Mouse (Mus musculus): ENCODE results near the gene Igsf9. TPM values are rescaled to one million over a fixed set of nuclear protein-coding genes. Genes with fewer than 3 reads are reported as not detected.

Igsf9 gene
- total and polyA plus RNA-seq, 3 experiments, result 0.12 to 0.38 TPM; not detected in 1

DNA sequence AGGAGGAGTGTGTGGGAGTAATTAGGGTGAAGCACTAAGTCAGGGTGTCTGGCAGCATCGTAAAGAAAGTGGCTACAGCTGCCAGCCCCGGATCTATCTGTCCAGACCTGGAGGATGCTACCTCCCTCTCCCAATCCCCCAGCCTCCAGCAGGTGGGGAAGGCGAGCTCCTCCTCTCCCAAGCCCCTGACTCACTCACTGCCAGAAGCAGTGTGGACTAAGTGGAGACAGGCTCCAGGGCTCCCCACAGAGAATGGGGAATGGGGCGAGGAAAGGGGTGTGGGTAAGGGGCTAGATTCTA lies 1.7 kb downstream of the Igsf9 start:
- Histone ChIP-seq H3K9me3 (replicated peaks; ENCODE audit: insufficient read depth, low read length) (no peaks in the 10 kb centered on the region), H3K27ac (ENCODE audit: control insufficient read depth, low read depth, low read length) (no peak overlapping the region), H3K4me3 (ENCODE audit: control insufficient read depth in 1 of 2, insufficient read depth in 1 of 2, low read depth in 2 of 2, low read length in 2 of 2) (no peak overlapping the region), H3K4me1 (ENCODE audit: control insufficient read depth in 1 of 2, insufficient read depth in 2 of 2, low read length in 2 of 2) (peaks cover 0 to 3% of the 10 kb centered on the region in 2 experiments; a peak in 1 of 4 replicates), H3K36me3 (ENCODE audit: control insufficient read depth in 1 of 2, insufficient read depth in 2 of 2, low read length in 2 of 2) (no peaks in the 10 kb centered on the region), H3K79me2 (ENCODE audit: control insufficient read depth, insufficient read depth, low read length, poor library complexity) (no peaks in the 10 kb centered on the region), H3K27me3 (ENCODE audit: control insufficient read depth in 1 of 2, insufficient read depth in 2 of 2, low read length in 2 of 2) (peaks cover 4 to 12% of the 10 kb centered on the region in 2 experiments; a peak in 3 of 4 replicates), H3K9ac (ENCODE audit: control insufficient read depth, low read depth, low read length, poor library complexity, severe bottlenecking) (no peak overlapping the region)
- no peak for DNase-seq (ENCODE audit: low read depth, low spot score)
- TF ChIP-seq HCFC1 (IDR thresholded peaks at IDR 0.05; ENCODE audit: low read depth, low read length) (no peak), CHD2 (IDR thresholded peaks at IDR 0.05; ENCODE audit: low read length) (no peak), UBTF (IDR thresholded peaks at IDR 0.05; ENCODE audit: borderline replicate concordance, insufficient read depth, low read depth, low read length) (no peak), MAZ (IDR thresholded peaks at IDR 0.05; ENCODE audit: low read depth, low read length) (no peak), KAT2A (conservative IDR thresholded peaks at IDR 0.05; ENCODE audit: low read depth, low read length) (no peak), CHD1 (IDR thresholded peaks at IDR 0.05; ENCODE audit: low read depth, low read length) (no peak), MAFK (IDR thresholded peaks at IDR 0.05; ENCODE audit: borderline replicate concordance, low read depth, low read length) (no peak), TCF12 (IDR thresholded peaks at IDR 0.05; ENCODE audit: low read depth, low read length) (no peak), GATA1 (IDR thresholded peaks at IDR 0.05; ENCODE audit: low read depth, low read length) (no peak)

DNA sequence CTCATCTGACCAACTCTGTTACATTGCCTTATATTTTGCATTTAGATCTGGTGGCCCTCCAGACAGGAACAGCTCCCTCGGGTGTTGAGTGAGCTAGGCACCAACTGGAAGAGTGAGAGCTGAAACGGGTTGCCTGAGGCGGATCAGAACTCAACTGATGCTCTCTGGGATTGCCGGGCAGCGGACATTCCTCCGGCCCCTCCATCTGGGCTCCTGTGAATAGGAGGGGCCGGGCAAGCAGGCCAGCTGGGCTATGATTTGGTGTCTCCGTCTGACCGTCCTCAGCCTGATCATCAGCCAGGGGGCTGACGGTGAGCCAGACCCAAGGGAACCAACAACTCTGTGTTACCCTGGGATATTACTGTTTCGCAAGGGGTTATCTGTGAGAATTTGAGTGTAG lies 2.6 kb downstream of the Igsf9 start:
- Histone ChIP-seq H3K9me3 (replicated peaks; ENCODE audit: insufficient read depth, low read length) (no peaks in the 10 kb centered on the region), H3K36me3 (ENCODE audit: control insufficient read depth in 1 of 2, insufficient read depth in 2 of 2, low read length in 2 of 2) (no peaks in the 10 kb centered on the region), H3K4me3 (ENCODE audit: control insufficient read depth in 1 of 2, insufficient read depth in 1 of 2, low read depth in 2 of 2, low read length in 2 of 2) (no peak overlapping the region), H3K27ac (ENCODE audit: control insufficient read depth, low read depth, low read length) (no peak overlapping the region), H3K27me3 (ENCODE audit: control insufficient read depth in 1 of 2, insufficient read depth in 2 of 2, low read length in 2 of 2) (peaks cover 4 to 12% of the 10 kb centered on the region in 2 experiments; a peak in 3 of 4 replicates), H3K9ac (ENCODE audit: control insufficient read depth, low read depth, low read length, poor library complexity, severe bottlenecking) (no peak overlapping the region), H3K79me2 (ENCODE audit: control insufficient read depth, insufficient read depth, low read length, poor library complexity) (no peaks in the 10 kb centered on the region), H3K4me1 (ENCODE audit: control insufficient read depth in 1 of 2, insufficient read depth in 2 of 2, low read length in 2 of 2) (peaks cover 0 to 3% of the 10 kb centered on the region in 2 experiments; a peak in 1 of 4 replicates)
- TF ChIP-seq USF2 (IDR thresholded peaks at IDR 0.05; ENCODE audit: borderline replicate concordance in 1 of 2, insufficient read depth in 1 of 2, low read depth in 1 of 2, low read length in 2 of 2) (no peak), NRF1 (IDR thresholded peaks at IDR 0.05; ENCODE audit: insufficient read depth, low read depth, low read length, poor library complexity, severe bottlenecking) (no peak), ETS1 (IDR thresholded peaks at IDR 0.05; ENCODE audit: low read depth, low read length) (no peak), GABPA (IDR thresholded peaks at IDR 0.05; ENCODE audit: low read depth, low read length) (no peak), ZKSCAN1 (IDR thresholded peaks at IDR 0.05; ENCODE audit: low read depth, low read length) (no peak), ZNF384 (IDR thresholded peaks at IDR 0.05; ENCODE audit: low read depth, low read length) (no peak), MAFK (IDR thresholded peaks at IDR 0.05; ENCODE audit: borderline replicate concordance, low read depth, low read length) (no peak), HCFC1 (IDR thresholded peaks at IDR 0.05; ENCODE audit: low read depth, low read length) (no peak), CTCF (IDR thresholded peaks at IDR 0.05 in 2 of 3, conservative IDR thresholded peaks at IDR 0.05 in 1 of 3; ENCODE audit: control insufficient read depth in 1 of 3, insufficient read depth in 1 of 3, low read depth in 2 of 3, low read length in 3 of 3, poor library complexity in 1 of 3, severe bottlenecking in 1 of 3) (no peak), TAL1 (IDR thresholded peaks at IDR 0.05; ENCODE audit: low read length) (no peak), UBTF (IDR thresholded peaks at IDR 0.05; ENCODE audit: borderline replicate concordance, insufficient read depth, low read depth, low read length) (no peak), GATA1 (IDR thresholded peaks at IDR 0.05; ENCODE audit: low read depth, low read length) (no peak), MYB (IDR thresholded peaks at IDR 0.05; ENCODE audit: low read depth, low read length) (no peak), ZMIZ1 (IDR thresholded peaks at IDR 0.05; ENCODE audit: low read depth, low read length) (no peak), MXI1 (IDR thresholded peaks at IDR 0.05; ENCODE audit: low read depth, low read length) (no peak), BHLHE40 (IDR thresholded peaks at IDR 0.05; ENCODE audit: borderline replicate concordance, low read depth, low read length) (no peak), SIN3A (IDR thresholded peaks at IDR 0.05; ENCODE audit: low read length) (no peak), RCOR1 (IDR thresholded peaks at IDR 0.05; ENCODE audit: low read depth, low read length) (no peak), RAD21 (IDR thresholded peaks at IDR 0.05; ENCODE audit: low read depth, low read length) (no peak)
- DNase-seq (ENCODE audit: low read depth, low spot score), result no peak
